Comparison of ENCODE assay signal across 28 mouse cellular contexts in the genomic region with DNA sequence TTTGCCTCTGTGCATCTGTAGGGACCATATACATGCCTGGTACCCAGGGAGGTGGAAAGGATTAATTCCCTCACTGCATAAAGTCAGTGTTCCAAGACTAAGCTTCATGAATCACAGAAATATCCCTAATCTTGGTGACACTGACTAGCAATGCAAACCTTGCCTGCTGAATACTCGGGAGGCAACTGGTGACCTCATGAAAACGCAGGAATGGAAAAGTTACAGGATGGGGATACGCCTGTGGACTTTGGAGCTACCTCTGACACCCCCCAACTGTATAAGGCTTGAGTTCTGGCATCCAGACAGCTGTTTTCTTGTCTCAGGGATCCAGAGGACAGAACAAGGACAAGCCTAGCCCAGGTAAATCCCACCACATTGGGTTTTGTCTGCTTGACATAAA. TPM values are rescaled to one million over a fixed set of nuclear protein-coding genes. Genes with fewer than 3 reads are reported as not detected.
"Had no signal": no experiment of that assay in that cellular context is flagged by ENCODE, and none has a peak within 500 bp of the region (broad histone marks: within the 10 kb centered on the region; RNA-seq: fewer than 3 reads in every experiment).

No protein-coding gene starts in this region.

- H3K4me1 ChIP-seq: embryonic facial prominence, embryonic 10.5 days; embryonic facial prominence, embryonic 12.5 days; embryonic facial prominence, embryonic 13.5 days; embryonic facial prominence, embryonic 15.5 days; forebrain, embryonic 10.5 days; forebrain, embryonic 12.5 days; forebrain, embryonic 13.5 days; forebrain, embryonic 15.5 days had no signal

- DNase-seq: cerebellum, adult 8-10 months; cerebellum, adult 9-10 months; cerebellum, adult 9-11 months; cerebellum, postnatal 10 days; cerebellum, postnatal 14 days; cerebellum, postnatal 25 days; cerebellum, postnatal 36 days; embryo, embryonic 11 days; forebrain, postnatal 0 days; gastrocnemius, adult 2 months; gastrocnemius, postnatal 10 days; gastrocnemius, postnatal 14 days; gastrocnemius, postnatal 25 days; gastrocnemius, postnatal 36 days; heart, adult 18-20 months had no signal

- H3K9me3 ChIP-seq: embryonic facial prominence, embryonic 10.5 days; embryonic facial prominence, embryonic 12.5 days; embryonic facial prominence, embryonic 13.5 days; embryonic facial prominence, embryonic 15.5 days; forebrain, embryonic 10.5 days; forebrain, embryonic 12.5 days; forebrain, embryonic 13.5 days; forebrain, embryonic 15.5 days had no signal

- H3K9ac ChIP-seq: embryonic facial prominence, embryonic 12.5 days; embryonic facial prominence, embryonic 13.5 days; embryonic facial prominence, embryonic 15.5 days; forebrain, embryonic 12.5 days; forebrain, embryonic 13.5 days; forebrain, embryonic 15.5 days; forebrain, postnatal 0 days had no signal

- H3K27me3 ChIP-seq: embryonic facial prominence, embryonic 12.5 days; embryonic facial prominence, embryonic 13.5 days; embryonic facial prominence, embryonic 15.5 days; forebrain, embryonic 12.5 days; forebrain, embryonic 13.5 days; forebrain, embryonic 15.5 days had no signal

- H3K27ac ChIP-seq: embryonic facial prominence, embryonic 10.5 days; embryonic facial prominence, embryonic 12.5 days; embryonic facial prominence, embryonic 13.5 days; embryonic facial prominence, embryonic 15.5 days; forebrain, embryonic 10.5 days; forebrain, embryonic 12.5 days; forebrain, embryonic 13.5 days; forebrain, embryonic 15.5 days; gastrocnemius, adult 2 months had no signal

- H3K4me3 ChIP-seq: embryonic facial prominence, embryonic 10.5 days; embryonic facial prominence, embryonic 12.5 days; embryonic facial prominence, embryonic 13.5 days; embryonic facial prominence, embryonic 15.5 days; erythroblast, embryonic 14.5 days; forebrain, embryonic 10.5 days; forebrain, embryonic 12.5 days; forebrain, embryonic 13.5 days; forebrain, embryonic 15.5 days; gastrocnemius, adult 2 months had no signal

- H3K36me3 ChIP-seq: embryonic facial prominence, embryonic 10.5 days; embryonic facial prominence, embryonic 12.5 days; embryonic facial prominence, embryonic 13.5 days; embryonic facial prominence, embryonic 15.5 days; forebrain, embryonic 10.5 days; forebrain, embryonic 12.5 days; forebrain, embryonic 15.5 days had no signal

- ATAC-seq: forebrain, embryonic 13.5 days; forebrain, embryonic 14.5 days; forebrain, embryonic 15.5 days; forebrain, embryonic 16.5 days; forebrain, postnatal 0 days had no signal

- H3K4me2 ChIP-seq: embryonic facial prominence, embryonic 12.5 days; embryonic facial prominence, embryonic 13.5 days; embryonic facial prominence, embryonic 15.5 days; forebrain, embryonic 12.5 days; forebrain, embryonic 13.5 days; forebrain, embryonic 15.5 days had no signal

RNA-seq across cellular contexts. Expression of gene Fam19a5, which starts 42.4 kb away (rescaled TPM):
- total RNA-seq: common myeloid progenitor, adult 5-6 weeks; granulocyte monocyte progenitor cell, adult 5-6 weeks had no signal
- polyA plus RNA-seq: erythroblast, embryonic 14.5 days had no signal
